12 mouse cellular contexts compared by ENCODE assay signal in the genomic region with DNA sequence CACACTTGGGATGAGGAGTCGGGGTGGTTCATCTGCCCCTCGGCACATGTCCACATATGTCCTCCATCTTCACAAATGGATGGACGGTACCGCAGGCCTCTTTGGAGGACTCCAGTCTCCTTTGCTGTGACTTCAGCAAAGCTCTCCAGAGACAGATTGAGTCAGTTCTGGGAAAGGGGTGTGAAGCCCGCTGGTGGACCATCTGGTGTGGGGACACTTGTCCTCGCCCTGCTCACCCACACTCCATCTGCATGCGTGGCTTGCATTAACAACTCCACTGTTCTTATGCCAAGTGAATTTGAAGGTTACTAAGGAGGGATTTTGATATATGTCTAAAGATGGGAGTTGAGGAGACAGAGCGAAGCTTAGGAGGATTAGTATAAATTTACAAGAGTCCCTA. TPM values are rescaled to one million over a fixed set of nuclear protein-coding genes. Genes with fewer than 3 reads are reported as not detected.
DNase-seq lines count a peak whose midpoint lies in the region; ATAC-seq and TF ChIP-seq lines count a peak whose summit lies in the region.
"Had no signal": no experiment of that assay in that cellular context is flagged by ENCODE, and none has a peak within 500 bp of the region (broad histone marks: within the 10 kb centered on the region; RNA-seq: fewer than 3 reads in every experiment).

No protein-coding gene starts in this region.

- H3K4me3 ChIP-seq in forebrain, embryonic 16.5 days (replicated peaks; ENCODE audit: low read length), result no peak overlapping the region
- no peak overlapping the region for H3K4me3 ChIP-seq in forebrain, embryonic 11.5 days (ENCODE audit: low read depth, low read length)
- H3K4me3 ChIP-seq in left cerebral cortex, adult 2 months, result no peak overlapping the region
- no peak overlapping the region for H3K4me3 ChIP-seq in intestine, embryonic 16.5 days (ENCODE audit: low read length)
- no peak overlapping the region for H3K4me3 ChIP-seq in limb, embryonic 10.5 days

- H3K9ac ChIP-seq in forebrain, embryonic 16.5 days (replicated peaks; ENCODE audit: low read depth, low read length), result no peak overlapping the region
- H3K9ac ChIP-seq in forebrain, embryonic 11.5 days (ENCODE audit: low read length), result no peak overlapping the region
- no peak overlapping the region for H3K9ac ChIP-seq in intestine, embryonic 16.5 days (ENCODE audit: low read depth, low read length)
- H3K9ac ChIP-seq: liver, embryonic 14.5 days had no signal

- no peaks in the 10 kb centered on the region for H3K9me3 ChIP-seq in forebrain, embryonic 16.5 days (ENCODE audit: control insufficient read depth, low read length)
- H3K9me3 ChIP-seq in forebrain, embryonic 11.5 days (ENCODE audit: control insufficient read depth, low read length), result no peaks in the 10 kb centered on the region
- no peaks in the 10 kb centered on the region for H3K9me3 ChIP-seq in intestine, embryonic 16.5 days (ENCODE audit: control insufficient read depth, low read length)
- no peaks in the 10 kb centered on the region for H3K9me3 ChIP-seq in limb, embryonic 10.5 days (replicated peaks)

- no peak for TF ChIP-seq CTCF in left cerebral cortex, adult 2 months (IDR thresholded peaks at IDR 0.05)

- intact Hi-C loops in left cerebral cortex, adult 2 months (cut with DNase I), result loop anchor here (2.0 kb wide), 3 partner anchors 45 to 123 kb away; no protein-coding TSS in a partner anchor

- no peaks in the 10 kb centered on the region for H3K4me1 ChIP-seq in forebrain, embryonic 16.5 days (replicated peaks; ENCODE audit: control insufficient read depth, insufficient read depth, low read length)
- no peaks in the 10 kb centered on the region for H3K4me1 ChIP-seq in forebrain, embryonic 11.5 days (replicated peaks; ENCODE audit: control insufficient read depth, insufficient read depth, low read length)
- peaks cover 24% of the 10 kb centered on the region for H3K4me1 ChIP-seq in intestine, embryonic 16.5 days (ENCODE audit: control insufficient read depth, insufficient read depth, low read length)
- peaks cover 3% of the 10 kb centered on the region; the same call in 1 of the 2 replicates for H3K4me1 ChIP-seq in limb, embryonic 10.5 days

- peak; percentile 36; the same call in 1 of the 2 replicates for ATAC-seq in forebrain, embryonic 16.5 days
- ATAC-seq in forebrain, embryonic 11.5 days (replicated peaks; ENCODE audit: low FRiP score), result no peak
- no peak for ATAC-seq in intestine, embryonic 16.5 days
- no peak for ATAC-seq in megakaryocyte, adult 5-6 weeks (ENCODE audit: poor library complexity, severe bottlenecking)
- ATAC-seq: activated CD4-positive, CD25-positive, alpha-beta regulatory T cell, adult 4 months had no signal

- WGBS in forebrain, embryonic 16.5 days, result 82% methylated on average over 8 of the region's 8 CpGs
- 93% methylated on average over 8 of the region's 8 CpGs for WGBS in forebrain, embryonic 11.5 days
- 90% methylated on average over 8 of the region's 8 CpGs for WGBS in intestine, embryonic 16.5 days
- 88% methylated on average over 8 of the region's 8 CpGs for WGBS in limb, embryonic 10.5 days

- no peaks in the 10 kb centered on the region for H3K36me3 ChIP-seq in forebrain, embryonic 16.5 days (ENCODE audit: control insufficient read depth, insufficient read depth)
- H3K36me3 ChIP-seq in forebrain, embryonic 11.5 days (ENCODE audit: control insufficient read depth, insufficient read depth, low read length), result no peaks in the 10 kb centered on the region
- H3K36me3 ChIP-seq in intestine, embryonic 16.5 days (ENCODE audit: control insufficient read depth, insufficient read depth, low read length), result no peaks in the 10 kb centered on the region
- H3K36me3 ChIP-seq in limb, embryonic 10.5 days, result no peaks in the 10 kb centered on the region

- no peak for DNase-seq in forebrain, embryonic 11.5 days (ENCODE audit: low spot score)
- peak; percentile 39 to 69 for DNase-seq in frontal cortex, postnatal 25 days (ENCODE audit: low spot score in 2 of 2)
- peak; percentile 60 to 83 for DNase-seq in left cerebral cortex, adult 2 months (ENCODE audit: extremely low spot score in 1 of 2, low spot score in 2 of 2)
- peak; percentile 81 to 89 for DNase-seq in right cerebral cortex, postnatal 36 days (ENCODE audit: low spot score in 2 of 2)
- no peak for DNase-seq in limb, embryonic 10.5 days (ENCODE audit: low spot score)
- DNase-seq: kidney, postnatal 4 days had no signal

- no peaks in the 10 kb centered on the region for H3K27me3 ChIP-seq in forebrain, embryonic 16.5 days (replicated peaks; ENCODE audit: control insufficient read depth, insufficient read depth, low read length)
- H3K27me3 ChIP-seq in forebrain, embryonic 11.5 days (ENCODE audit: control insufficient read depth, insufficient read depth, low read length), result no peaks in the 10 kb centered on the region
- H3K27me3 ChIP-seq in intestine, embryonic 16.5 days (replicated peaks; ENCODE audit: control insufficient read depth, insufficient read depth, low read length), result no peaks in the 10 kb centered on the region
- no peaks in the 10 kb centered on the region for H3K27me3 ChIP-seq in limb, embryonic 10.5 days (ENCODE audit: low read depth, poor library complexity, severe bottlenecking)

- no peak overlapping the region for H3K4me2 ChIP-seq in forebrain, embryonic 16.5 days (ENCODE audit: low read length)
- no peak overlapping the region for H3K4me2 ChIP-seq in forebrain, embryonic 11.5 days (ENCODE audit: low read depth, low read length, severe bottlenecking)
- H3K4me2 ChIP-seq in intestine, embryonic 16.5 days (ENCODE audit: low read depth, low read length), result no peak overlapping the region

- H3K27ac ChIP-seq in forebrain, embryonic 16.5 days (ENCODE audit: low read length), result no peak overlapping the region
- no peak overlapping the region for H3K27ac ChIP-seq in forebrain, embryonic 11.5 days (ENCODE audit: low read depth, low read length)
- peak overlapping the region; percentile 82 for H3K27ac ChIP-seq in left cerebral cortex, adult 2 months
- H3K27ac ChIP-seq in intestine, embryonic 16.5 days (ENCODE audit: low read length), result no peak overlapping the region
- no peak overlapping the region for H3K27ac ChIP-seq in limb, embryonic 10.5 days
- H3K27ac ChIP-seq: liver, embryonic 14.5 days had no signal

RNA-seq across cellular contexts. Expression of a gene that starts 31.4 kb away (rescaled TPM):
- polyA plus RNA-seq in forebrain, embryonic 16.5 days (2015; fragmentation: Nextera tagmentation; extraction: Ambion mirVana), result 3.6 and 4.7 TPM in 2 replicates
- polyA plus RNA-seq in forebrain, embryonic 11.5 days (2014; fragmentation: Nextera tagmentation; extraction: Ambion mirVana), result 8.2 and 10.3 TPM in 2 replicates
- total RNA-seq in left cerebral cortex, adult 2 months (2021), result 10 to 100 TPM; 13.2 to 13.7 TPM
- polyA plus RNA-seq in intestine, embryonic 16.5 days (2015; fragmentation: Nextera tagmentation; extraction: Ambion mirVana), result 117 and 122 TPM in 2 replicates
- 0.23 TPM in 1 of 2 replicates, not detected in the other for total RNA-seq in megakaryocyte, adult 5-6 weeks (2015)
- not detected in 2 replicates for total RNA-seq in megakaryocyte, adult 5-6 weeks (2017)
- 7.4 and 21.8 TPM in 2 replicates for polyA plus RNA-seq in limb, embryonic 10.5 days (2016; fragmentation: Nextera tagmentation; extraction: Ambion mirVana)
- total RNA-seq: MEL had no signal
- polyA plus RNA-seq: activated CD4-positive, CD25-positive, alpha-beta regulatory T cell, adult 4 months had no signal

RNA-seq across cellular contexts. Expression of a gene that starts 43.8 kb away (rescaled TPM):
- polyA plus RNA-seq in forebrain, embryonic 16.5 days (2015; fragmentation: Nextera tagmentation; extraction: Ambion mirVana), result 1.1 and 1.3 TPM in 2 replicates
- polyA plus RNA-seq in forebrain, embryonic 11.5 days (2014; fragmentation: Nextera tagmentation; extraction: Ambion mirVana), result 0.37 and 0.73 TPM in 2 replicates
- 100 to 1,000 TPM in 1 of 2 experiments, 10 to 100 TPM in 1; 58.6 to 100 TPM for total RNA-seq in left cerebral cortex, adult 2 months (2021)
- polyA plus RNA-seq in intestine, embryonic 16.5 days (2015; fragmentation: Nextera tagmentation; extraction: Ambion mirVana), result 4.5 and 5.1 TPM in 2 replicates
- total RNA-seq in megakaryocyte, adult 5-6 weeks (2015), result not detected in 2 replicates
- not detected in 2 replicates for total RNA-seq in megakaryocyte, adult 5-6 weeks (2017)
- polyA plus RNA-seq in limb, embryonic 10.5 days (2016; fragmentation: Nextera tagmentation; extraction: Ambion mirVana), result 0.50 and 1.0 TPM in 2 replicates
- total RNA-seq: MEL had no signal
- polyA plus RNA-seq: activated CD4-positive, CD25-positive, alpha-beta regulatory T cell, adult 4 months had no signal

Comparison
In these comparisons a context has a peak if more than half of its experiments do, and no peak if none do; other contexts are left out.
1. DNase-seq: peak in frontal cortex, postnatal 25 days (2 of 2), left cerebral cortex, adult 2 months (2 of 2) and right cerebral cortex, postnatal 36 days (2 of 2); none in forebrain, embryonic 11.5 days (single experiment) and limb, embryonic 10.5 days (single experiment).